Mouse (Mus musculus) megakaryocyte, embryonic 14.5 days (primary cell): ENCODE results near the gene Srm.

Source experiments
- FLI1 ChIP-seq: IDR thresholded peaks from 2 replicates; pipeline ENCODE4 v1.6.1; 2012; ENCODE audit warnings: low read length, inconsistent platforms, mixed read lengths
- GATA1 ChIP-seq: IDR thresholded peaks from 3 replicates; pipeline ENCODE4 v1.6.1; 2012; ENCODE audit warnings: mixed read lengths, low read length, inconsistent platforms, borderline replicate concordance

DNA sequence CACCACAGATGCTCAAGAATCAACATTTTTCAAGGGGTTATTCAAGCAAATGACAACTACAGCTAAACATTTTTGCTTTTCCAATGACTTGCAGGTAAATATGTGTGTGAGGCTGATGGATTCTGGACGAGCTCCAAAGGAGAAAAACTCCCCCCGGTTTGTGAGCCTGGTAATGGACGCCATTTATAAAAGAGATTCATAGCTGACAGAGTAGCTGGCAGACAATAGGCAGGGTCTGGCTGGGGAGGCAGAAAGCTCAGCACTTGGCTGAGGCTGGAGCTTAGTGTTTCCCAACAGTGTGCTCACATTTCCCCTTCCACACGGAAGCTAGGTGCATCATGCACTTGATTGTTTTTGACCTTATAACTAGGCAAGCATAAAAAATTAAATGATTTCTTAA lies 21.3 kb downstream of the Srm start:
- no peak for TF ChIP-seq GATA1
- TF ChIP-seq FLI1: no peak
